Mouse (Mus musculus) spleen, adult 18-20 months (tissue): ENCODE measurements at regions not wholly inside any gene's neighbourhood (a gene's known extent, or its start where the extent isn't known, plus 50 kb on each side); places are given as distances from the start of the nearest gene placed in this dataset.
A peak's percentile ranks its signal among the peaks of the same experiment; 100 is the strongest.

Experiments used
- DNase-seq, 2 experiments: peaks; one replicate each; pipeline ENCODE4 v3.0.0; 2022; ENCODE audit warnings: mixed read lengths in 2 of 2

GRCm38 (mm10) chr17:67503125-67503878, 129.2 kb downstream of the Lrrc30 start:
- no peak for DNase-seq

- no peak for DNase-seq
Observed at GRCm38 (mm10) chr17:67502628-67503027, 129.9 kb downstream of the Lrrc30 start.

GRCm38 (mm10) chr17:67499783-67500641, 132.5 kb downstream of the Lrrc30 start:
- no peak for DNase-seq

DNA sequence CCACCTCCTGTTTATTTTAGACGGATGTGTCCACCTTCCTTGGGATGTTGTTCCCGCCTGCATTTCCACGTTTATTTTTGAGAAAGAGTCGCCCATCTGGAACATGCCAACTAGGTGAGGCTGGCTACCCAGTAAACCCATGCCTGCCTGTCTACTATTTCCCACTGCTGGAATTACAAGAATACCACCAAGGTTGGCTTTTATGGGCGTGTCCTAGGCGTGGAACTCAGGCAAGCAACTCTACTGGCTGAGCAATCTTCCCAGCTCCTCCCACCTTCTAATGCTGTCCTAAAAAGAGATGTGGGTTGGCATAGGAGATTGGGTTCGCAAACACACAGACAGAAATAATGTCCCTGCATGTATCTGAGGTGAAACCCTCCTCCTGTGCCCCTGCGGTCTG, 135.1 kb downstream of the Lrrc30 start:
- no peak for DNase-seq

- no peak for DNase-seq
Observed at GRCm38 (mm10) chr17:67480463-67480862, 126.2 kb upstream of the Ptprm start.

DNA sequence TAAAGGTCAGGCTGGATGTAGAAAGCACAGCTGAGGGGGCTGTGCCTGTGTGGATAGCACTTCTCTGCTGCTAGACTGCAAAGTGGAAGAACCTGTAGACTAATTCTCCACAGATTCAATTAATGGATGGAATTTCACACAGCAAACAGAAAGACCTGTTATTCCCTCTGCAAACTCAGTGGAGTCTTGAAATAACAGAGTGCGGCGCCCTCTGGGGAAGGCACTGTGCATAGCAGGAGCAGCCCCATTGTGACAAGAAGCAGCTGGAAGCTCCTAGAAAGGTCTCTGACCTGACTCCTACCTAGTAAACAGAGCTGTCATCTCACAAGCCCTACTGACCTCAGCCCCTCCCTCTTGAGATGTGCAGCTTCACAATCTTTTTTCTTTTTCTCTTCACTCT, 118.9 kb upstream of the Ptprm start:
- DNase-seq = peak in 1 of 2 experiments; percentile 19

- DNase-seq = no peak
Observed at GRCm38 (mm10) chr17:67458851-67459421, 104.7 kb upstream of the Ptprm start.

DNA sequence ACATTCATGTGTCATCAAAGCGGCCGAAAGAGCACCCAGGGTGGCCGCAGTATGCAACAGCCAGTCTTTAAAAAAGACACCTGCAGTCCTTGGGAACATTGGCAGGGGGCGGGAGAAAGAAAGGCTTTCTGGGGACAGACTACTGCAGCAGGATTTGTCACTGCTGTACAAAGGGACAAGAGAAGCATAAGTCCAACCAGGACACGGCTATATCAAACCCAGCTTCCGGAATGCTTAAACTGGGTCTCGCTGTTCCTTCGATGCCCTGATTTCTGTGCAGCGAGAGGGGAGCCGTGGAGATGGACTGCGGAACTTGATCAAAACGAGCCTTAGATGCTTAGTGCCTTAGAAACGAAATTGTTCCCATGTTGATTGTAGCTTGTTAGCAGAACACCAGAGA, 97.7 kb upstream of the Ptprm start:
- no peak for DNase-seq

DNA sequence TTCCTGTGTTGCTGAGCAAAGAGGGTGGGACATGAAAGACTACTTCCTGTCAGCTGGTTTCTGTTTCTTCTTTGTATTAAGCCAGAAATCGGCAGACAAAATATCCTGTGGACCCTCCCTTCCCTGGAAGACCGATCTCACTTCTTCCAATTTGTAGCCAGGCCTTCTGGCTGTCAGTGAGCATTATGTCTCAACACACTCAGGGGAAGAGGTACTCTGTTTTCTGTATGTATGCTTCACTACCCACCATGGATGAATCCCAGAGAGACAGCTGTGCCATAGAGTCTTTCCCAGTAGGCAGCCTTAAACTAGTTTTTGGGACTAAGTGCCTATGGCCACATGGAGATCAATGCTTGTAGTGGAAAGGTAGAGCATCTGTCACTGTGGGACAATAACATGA, 96.8 kb upstream of the Ptprm start:
- DNase-seq = no peak

DNA sequence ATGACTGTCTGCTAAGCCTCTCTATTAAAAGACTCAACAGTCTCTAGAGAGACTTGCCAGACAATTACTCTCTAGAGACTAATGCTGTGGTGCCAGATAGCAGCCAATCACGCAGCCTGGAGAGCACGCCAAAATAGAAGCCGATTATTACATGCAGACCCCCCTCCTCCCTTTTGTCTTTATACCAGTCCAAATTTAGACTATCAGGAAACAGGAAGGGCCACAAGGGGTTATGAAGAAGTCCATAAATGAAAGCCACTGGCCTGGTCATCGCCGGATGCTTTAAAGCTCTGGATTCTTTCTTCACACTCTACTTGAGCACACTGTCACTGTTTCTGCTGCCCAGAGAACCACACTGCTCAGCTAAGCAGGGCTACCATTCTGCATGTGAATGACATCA, 95.8 kb upstream of the Ptprm start:
- DNase-seq = no peak

- DNase-seq = no peak
Observed at GRCm38 (mm10) chr17:67445986-67446385, 91.7 kb upstream of the Ptprm start.

GRCm38 (mm10) chr17:67440961-67441360, 86.7 kb upstream of the Ptprm start:
- no peak for DNase-seq

DNA sequence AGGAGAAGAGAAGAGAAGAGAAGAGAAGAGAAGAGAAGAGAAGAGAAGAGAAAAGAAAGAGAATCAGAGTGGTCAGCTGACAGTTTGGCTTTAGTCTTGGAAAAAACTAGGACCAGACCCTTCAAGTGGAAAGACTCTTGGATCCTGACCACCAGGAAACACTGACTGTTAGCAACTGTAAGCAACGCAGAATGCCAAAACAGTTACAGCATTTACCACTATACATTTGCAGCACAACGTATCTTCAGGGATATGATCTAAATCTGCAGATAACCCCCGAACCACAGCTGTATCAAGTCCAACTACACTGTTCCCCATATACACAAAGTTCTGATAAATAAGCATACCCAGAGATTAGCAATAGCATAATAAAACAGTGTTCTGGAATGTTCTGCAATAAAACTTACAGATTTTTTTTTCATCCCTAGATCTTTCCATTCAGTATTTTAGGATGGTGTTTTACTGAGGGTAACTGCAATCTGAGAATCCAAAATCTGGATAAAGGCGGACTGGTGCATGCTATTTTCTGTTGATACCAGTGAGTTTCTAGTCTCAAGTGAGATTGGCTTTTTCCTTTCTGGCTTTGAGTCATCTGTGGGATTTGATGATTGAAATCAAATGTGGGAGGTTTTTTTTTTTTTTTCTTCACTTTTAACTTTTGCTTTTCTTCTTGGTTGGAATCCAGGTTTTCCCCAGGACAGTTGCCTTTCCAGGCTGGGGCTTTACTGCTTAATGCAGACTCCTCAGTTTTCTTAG, 65.9 kb upstream of the Ptprm start:
- DNase-seq = no peak

DNA sequence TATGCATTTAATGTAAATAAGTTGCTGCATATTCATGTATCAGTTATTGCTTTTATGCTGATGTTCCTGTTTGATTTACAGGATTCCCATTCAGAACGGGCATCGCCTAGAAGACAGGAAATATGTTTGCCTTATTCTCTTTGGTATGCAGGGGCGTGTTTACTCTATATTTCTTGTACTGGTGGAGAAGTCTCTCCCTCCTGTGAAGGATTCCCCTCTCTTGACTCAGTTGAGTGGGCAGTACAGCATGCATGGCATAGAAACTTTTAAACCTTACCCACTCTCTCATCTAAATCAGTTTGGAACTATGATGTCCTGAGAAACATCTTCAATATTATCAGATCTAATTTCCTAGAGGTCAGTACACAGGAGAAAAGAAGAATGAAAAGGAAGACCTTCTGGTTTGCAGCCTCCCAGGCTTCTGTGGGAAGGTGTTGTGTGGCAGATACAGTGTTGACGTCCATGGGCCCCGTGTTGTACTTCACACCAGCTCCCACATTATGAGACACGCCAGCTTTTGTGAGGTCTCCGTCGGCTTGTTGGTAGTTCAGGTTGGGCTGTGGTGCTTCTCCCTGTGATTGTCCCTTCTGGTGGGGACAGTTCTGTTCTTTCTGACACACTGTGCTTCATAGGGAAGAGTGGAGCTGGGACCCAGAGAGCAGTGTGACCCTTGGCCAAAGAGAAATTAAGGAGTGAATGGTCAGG, 58.4 kb upstream of the Ptprm start:
- no peak for DNase-seq

GRCm38 (mm10) chr17:67409911-67410310, 55.7 kb upstream of the Ptprm start:
- DNase-seq = no peak

- no peak for DNase-seq
Observed at GRCm38 (mm10) chr17:67405934-67406333, 51.7 kb upstream of the Ptprm start.
